Mouse (Mus musculus) midbrain, embryonic 16.5 days (tissue): ENCODE data around the gene Fbf1. TPM values are rescaled to one million over a fixed set of nuclear protein-coding genes. Genes with fewer than 3 reads are reported as not detected.

Source experiments
- ATAC-seq: fragments of 200-750 bp; cut with Nextera tagmentation; 2 replicates; pipeline ENCODE4 v1.8.0; 2017; ENCODE audit warnings: moderate TSS enrichment
- H3K27ac ChIP-seq: fragments of 300-500 bp; sonication (generic); 2 replicates; pipeline ENCODE4 v1.5.1; 2014; ENCODE audit warnings: mild to moderate bottlenecking, low read length, mixed read lengths
- H3K27me3 ChIP-seq: fragments of 300-500 bp; sonication (generic); 2 replicates; pipeline ENCODE4 v1.6.1; 2014; ENCODE audit warnings: low read depth, low read length, mixed read lengths; ENCODE audit not compliant: control insufficient read depth, insufficient read depth
- H3K36me3 ChIP-seq: fragments of 300-500 bp; sonication (generic); 2 replicates; pipeline ENCODE4 v1.6.1; 2014; ENCODE audit warnings: mild to moderate bottlenecking, low read length, moderate library complexity, mixed read lengths; ENCODE audit not compliant: control insufficient read depth, insufficient read depth
- H3K4me1 ChIP-seq: fragments of 300-500 bp; sonication (generic); 2 replicates; pipeline ENCODE4 v1.6.1; 2014; ENCODE audit warnings: mild to moderate bottlenecking, low read length, mixed read lengths; ENCODE audit not compliant: control insufficient read depth, insufficient read depth
- H3K4me2 ChIP-seq: fragments of 300-500 bp; sonication (generic); 2 replicates; pipeline ENCODE4 v1.6.1; 2014; ENCODE audit warnings: mild to moderate bottlenecking, low read length, mixed read lengths
- H3K4me3 ChIP-seq: fragments of 300-500 bp; sonication (generic); 2 replicates; pipeline ENCODE4 v1.5.1; 2014; ENCODE audit warnings: low read depth, mild to moderate bottlenecking, low read length, moderate library complexity, mixed read lengths
- H3K9ac ChIP-seq: fragments of 300-500 bp; sonication (generic); 2 replicates; pipeline ENCODE4 v1.6.1; 2014; ENCODE audit warnings: low read depth, low read length, mixed read lengths
- H3K9me3 ChIP-seq: fragments of 300-500 bp; sonication (generic); replicated peaks from 2 replicates; pipeline ENCODE4 v1.6.1; 2014; ENCODE audit warnings: mild to moderate bottlenecking, low read length, mixed read lengths; ENCODE audit not compliant: control insufficient read depth, poor library complexity, severe bottlenecking
- WGBS: fragments of 180-500 bp; shearing (Covaris S2); extraction: QIAGEN DNeasy Blood & Tissue Kit; methylation state at CpG from one replicate; pipeline ENCODE4 v1.1.7; 2014; 5-methylcytosine and 5-hydroxymethylcytosine counted together
- polyA plus RNA-seq: library from polyadenylated mRNA; unstranded; fragments of >200 nt; fragmentation: Nextera tagmentation; extraction: Ambion mirVana; gene quantifications from 2 replicates; pipeline ENCODE4 v1.2.1, GENCODE M21; 2015

The Fbf1 gene
- polyA plus RNA-seq, 1 experiment from 2014 or later: 69.4 TPM

DNA sequence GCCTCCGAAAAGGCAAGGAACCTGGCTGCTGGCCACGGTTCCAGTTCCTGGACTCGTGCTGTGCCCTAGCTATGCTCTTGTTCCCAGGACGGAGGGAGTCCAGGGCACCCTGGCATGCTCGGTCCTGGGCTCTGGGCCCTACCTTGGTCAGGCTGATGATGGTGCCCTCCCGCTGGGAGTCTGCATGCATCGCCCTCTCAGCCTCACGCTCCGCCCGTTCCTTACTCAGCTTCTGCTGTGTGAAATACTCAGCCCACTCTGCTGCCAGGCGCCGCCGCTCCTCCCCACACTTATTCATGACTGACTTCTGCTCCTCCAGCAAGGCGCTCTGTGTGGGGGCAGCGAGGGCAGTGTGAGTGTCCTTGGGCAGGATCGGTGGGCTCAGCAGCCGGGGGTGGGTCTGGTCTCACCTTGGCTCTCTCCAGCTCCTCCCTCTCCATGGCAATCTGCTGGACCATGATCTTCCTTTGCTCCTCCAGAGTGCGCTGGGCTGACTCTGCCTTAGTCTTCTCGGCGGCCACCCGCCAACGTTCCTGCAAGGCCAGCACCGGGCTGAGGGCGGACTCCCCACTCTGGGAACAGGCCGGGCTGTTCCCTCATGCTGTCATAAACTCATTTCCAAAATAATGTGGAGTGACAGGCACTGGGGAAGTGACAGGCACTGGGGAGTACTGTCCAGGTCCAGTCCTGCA, 21.5 kb downstream of the Fbf1 start:
- H3K4me3 ChIP-seq: no peak overlapping the region
- no peak overlapping the region for H3K27ac ChIP-seq
- 74% methylated on average over 25 of the region's 25 CpGs for WGBS
- no peaks in the 10 kb centered on the region for H3K9me3 ChIP-seq
- H3K4me1 ChIP-seq: no peaks in the 10 kb centered on the region
- no peak overlapping the region for H3K9ac ChIP-seq
- no peak overlapping the region for H3K4me2 ChIP-seq
- no peaks in the 10 kb centered on the region for H3K27me3 ChIP-seq
- 0 out of 2 replicates have a peak, but pooled peaks have one; percentile 12 for ATAC-seq
- peaks cover 64% of the 10 kb centered on the region for H3K36me3 ChIP-seq

DNA sequence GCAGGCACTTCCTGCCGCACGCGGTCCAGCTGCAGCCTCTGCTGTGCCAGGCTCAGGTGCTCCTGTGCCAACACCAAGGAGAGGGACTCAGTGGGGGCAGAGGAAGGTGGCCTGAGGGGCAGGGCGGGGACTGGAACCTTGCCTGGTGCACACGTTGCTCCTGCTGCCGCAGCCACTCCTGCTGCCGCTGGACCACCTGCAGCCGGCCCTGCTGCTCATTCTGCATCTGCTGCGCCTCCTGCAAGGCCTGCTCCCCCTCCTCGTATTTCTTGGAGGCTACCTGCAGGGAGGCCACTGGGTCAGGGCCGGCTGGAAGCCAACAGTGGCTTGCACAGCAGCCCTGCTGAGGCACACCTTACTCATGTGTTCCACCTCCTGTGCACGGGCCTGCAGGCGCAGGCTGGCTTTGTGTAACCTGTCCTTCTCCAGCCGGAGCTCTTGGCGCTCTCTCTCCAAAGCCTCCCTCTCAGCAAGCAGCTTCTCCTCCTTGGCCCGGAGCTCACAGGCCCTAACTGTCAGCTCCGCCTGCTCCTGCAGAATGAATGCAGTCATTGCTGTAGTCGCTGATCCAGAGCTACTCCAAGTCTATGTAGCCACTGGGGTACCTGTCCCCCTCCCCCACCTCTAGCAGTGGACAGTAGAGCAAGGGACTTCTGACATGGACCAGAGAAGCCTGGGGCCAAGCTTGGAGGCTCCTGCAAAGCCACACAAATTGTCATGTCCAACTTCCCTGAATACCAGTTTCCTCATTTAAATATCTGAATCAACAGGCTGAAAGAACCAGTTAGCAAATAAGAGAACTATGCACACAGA, 22.3 kb downstream of the Fbf1 start:
- ATAC-seq: no peak
- no peaks in the 10 kb centered on the region for H3K4me1 ChIP-seq
- H3K27me3 ChIP-seq: no peaks in the 10 kb centered on the region
- 57% methylated on average over 18 of the region's 18 CpGs for WGBS
- peaks cover 57% of the 10 kb centered on the region for H3K36me3 ChIP-seq
- H3K4me2 ChIP-seq: no peak overlapping the region
- no peak overlapping the region for H3K9ac ChIP-seq
- H3K27ac ChIP-seq: peak overlapping the region; percentile 35; the same call in 1 of the 2 replicates
- H3K4me3 ChIP-seq: no peak overlapping the region
- no peaks in the 10 kb centered on the region for H3K9me3 ChIP-seq

DNA sequence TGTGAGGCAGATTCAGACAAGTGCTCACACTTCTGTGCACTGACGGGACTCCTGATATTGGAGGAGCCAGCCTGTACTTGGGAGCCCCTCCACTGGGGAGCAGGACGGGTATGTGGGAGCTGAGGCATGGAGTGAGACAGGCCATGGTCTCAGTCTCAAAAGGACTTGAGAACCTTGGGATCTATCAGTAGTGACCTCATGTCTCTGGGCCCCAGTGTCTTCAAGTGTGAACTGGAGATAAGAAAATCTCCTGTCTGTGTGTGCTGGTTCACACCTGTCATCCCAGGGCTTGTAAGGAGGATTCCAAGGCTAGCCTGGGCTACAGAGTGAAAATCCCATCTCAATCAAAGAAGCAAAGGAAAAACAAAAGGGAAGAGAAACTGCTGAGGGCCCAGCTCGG, 24.5 kb downstream of the Fbf1 start:
- Histone ChIP-seq H3K9ac (no peak overlapping the region), H3K36me3 (peaks cover 39% of the 10 kb centered on the region), H3K4me1 (no peaks in the 10 kb centered on the region), H3K27me3 (no peaks in the 10 kb centered on the region), H3K4me2 (no peak overlapping the region), H3K27ac (no peak overlapping the region), H3K4me3 (no peak overlapping the region), H3K9me3 (no peaks in the 10 kb centered on the region)
- 81% methylated on average over 3 of the region's 3 CpGs for WGBS
- no peak for ATAC-seq

DNA sequence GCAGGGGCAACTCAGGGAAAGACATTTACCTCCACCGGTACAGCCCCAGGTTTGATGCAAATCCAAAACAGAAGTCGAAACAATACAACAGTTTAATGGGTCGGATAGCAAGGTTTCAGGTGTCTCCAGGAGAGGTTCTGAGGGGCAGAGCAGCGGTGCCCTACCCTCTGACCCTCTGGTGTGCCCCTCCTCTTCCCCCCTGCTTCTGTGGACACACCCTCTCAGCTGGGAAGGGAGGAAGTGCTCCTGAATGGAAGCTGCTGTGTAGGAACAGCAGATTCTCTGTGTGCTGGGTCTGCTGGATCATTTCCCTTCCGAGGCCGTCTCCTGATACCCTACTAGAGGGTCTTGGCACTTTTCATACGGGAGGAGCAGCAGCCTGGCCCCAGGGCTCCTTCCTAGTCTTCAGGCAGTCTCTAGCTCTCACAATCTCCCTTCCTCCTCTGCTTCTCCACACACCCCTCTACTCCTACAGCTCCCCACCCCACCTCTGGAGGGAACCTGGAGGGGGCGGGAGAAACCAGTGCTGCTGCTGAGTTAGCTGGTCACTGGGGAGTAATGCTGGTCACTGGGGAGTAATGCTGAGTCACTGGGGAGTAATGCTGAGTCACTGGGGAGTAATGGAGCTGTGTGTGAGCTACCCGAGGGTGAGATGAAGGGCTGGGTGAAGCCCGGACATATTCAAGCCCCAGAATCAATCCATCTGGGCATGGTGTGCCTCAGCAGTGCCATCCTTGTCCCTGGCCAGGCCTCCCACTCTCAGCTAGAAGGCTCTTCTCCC, 25.6 kb downstream of the Fbf1 start:
- H3K4me3 ChIP-seq: no peak overlapping the region
- H3K4me1 ChIP-seq: peaks cover 5% of the 10 kb centered on the region; the same call in 1 of the 2 replicates
- no peak overlapping the region for H3K4me2 ChIP-seq
- H3K27ac ChIP-seq: no peak overlapping the region
- H3K27me3 ChIP-seq: no peaks in the 10 kb centered on the region
- 79% methylated on average over 10 of the region's 10 CpGs for WGBS
- no peaks in the 10 kb centered on the region for H3K9me3 ChIP-seq
- H3K9ac ChIP-seq: no peak overlapping the region
- no peak for ATAC-seq
- H3K36me3 ChIP-seq: peaks cover 29% of the 10 kb centered on the region

DNA sequence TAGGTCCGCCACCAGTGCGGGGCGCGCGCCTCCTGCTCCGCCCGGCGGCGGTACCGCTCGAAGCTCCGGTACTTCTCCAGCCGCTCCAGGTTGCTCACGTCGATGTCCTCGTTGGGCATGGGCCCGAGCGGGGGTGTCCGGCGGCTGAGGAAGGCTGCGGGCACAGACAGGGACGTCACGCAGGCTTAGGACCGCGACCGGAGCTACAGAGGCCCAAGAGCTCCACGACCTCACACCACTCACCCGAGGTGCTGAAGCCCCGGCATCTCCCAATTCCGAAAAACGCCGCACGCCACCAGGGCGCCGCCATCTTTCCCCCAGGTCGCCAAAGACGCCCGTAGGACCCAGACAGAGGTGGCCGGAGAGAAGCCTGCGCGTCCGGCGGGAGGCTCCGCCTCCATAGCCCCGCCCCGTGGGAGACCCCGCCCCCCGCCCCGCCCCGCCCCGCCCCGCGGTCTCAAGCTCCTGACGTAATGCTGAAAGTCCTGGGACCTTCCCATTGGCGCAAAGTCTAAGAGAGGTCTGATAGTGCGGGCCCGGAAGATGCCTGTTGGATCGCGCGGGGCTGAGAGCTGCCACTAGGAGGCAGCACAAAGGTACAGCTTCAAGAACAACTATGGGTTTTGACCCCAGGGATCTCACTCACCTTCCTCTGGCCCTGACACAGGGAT, 29.4 kb downstream of the Fbf1 start, which contains the start of gene Mrpl38:
TSS of gene Mrpl38 (minus strand) at position 401 of the 671 bp plus-strand sequence.
- H3K4me2 ChIP-seq: peak within 1 kb of the TSS; percentile 59
- peaks cover 5% of the 10 kb centered on the region; the same call in 1 of the 2 replicates for H3K4me1 ChIP-seq
- no peaks in the 10 kb centered on the region for H3K9me3 ChIP-seq
- no peaks in the 10 kb centered on the region for H3K27me3 ChIP-seq
- H3K9ac ChIP-seq: peak within 1 kb of the TSS; percentile 77
- peak within 1 kb of the TSS; percentile 72 for H3K4me3 ChIP-seq
- peak within 1 kb of the TSS; percentile 72 for H3K27ac ChIP-seq
- WGBS: under 1% methylated on average over 60 of the region's 60 CpGs
- ATAC-seq: peak; percentile 93
- peaks cover 10% of the 10 kb centered on the region; the same call in 1 of the 2 replicates for H3K36me3 ChIP-seq

DNA sequence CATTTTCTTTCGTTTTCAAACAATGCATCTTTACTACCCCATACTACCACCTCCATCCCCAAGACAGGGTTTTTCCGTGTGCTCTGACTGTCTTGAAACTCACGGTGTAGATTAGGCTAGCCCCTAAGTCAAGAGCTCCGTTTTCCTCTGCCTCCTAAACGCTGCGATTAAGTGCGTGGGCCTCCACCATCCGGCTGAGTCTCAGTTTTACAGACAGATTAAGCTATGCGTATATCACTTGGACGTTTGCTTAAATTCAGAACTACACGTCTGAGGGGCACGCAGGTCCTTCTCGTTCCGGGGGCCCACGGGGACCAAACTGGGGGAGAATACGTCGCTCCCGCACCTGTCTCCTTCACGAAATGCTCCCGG, 29.9 kb downstream of the Fbf1 start:
- peak; percentile 19 for ATAC-seq
- Histone ChIP-seq H3K9me3 (no peaks in the 10 kb centered on the region), H3K27ac (peak overlapping the region; percentile 72), H3K36me3 (peaks cover 10% of the 10 kb centered on the region; the same call in 1 of the 2 replicates), H3K27me3 (no peaks in the 10 kb centered on the region), H3K9ac (peak overlapping the region; percentile 77), H3K4me3 (peak overlapping the region; percentile 72), H3K4me1 (peaks cover 5% of the 10 kb centered on the region; the same call in 1 of the 2 replicates), H3K4me2 (peak overlapping the region; percentile 59)
- 2% methylated on average over 20 of the region's 20 CpGs for WGBS

DNA sequence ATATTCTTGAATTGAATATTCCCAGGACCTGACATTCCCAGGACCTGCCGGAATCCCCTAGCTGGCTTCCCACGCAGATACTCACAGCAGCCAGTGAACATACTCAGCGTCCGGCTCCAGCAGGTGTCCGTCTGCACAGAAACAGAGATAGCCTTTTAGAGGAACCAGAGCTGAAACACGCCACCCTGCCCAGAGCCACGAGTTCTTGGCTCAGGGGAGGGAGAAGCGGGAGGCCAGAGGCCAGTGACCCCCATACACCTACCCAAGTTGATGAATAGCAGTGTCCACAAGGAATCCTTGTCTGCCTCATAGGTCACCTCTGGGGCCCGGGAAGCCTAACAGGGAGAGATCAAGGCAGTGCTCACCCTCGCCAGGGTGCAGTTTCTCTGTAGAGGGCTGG, 33.8 kb downstream of the Fbf1 start:
- Histone ChIP-seq H3K4me2 (no peak overlapping the region), H3K4me1 (peaks cover 16% of the 10 kb centered on the region), H3K9ac (no peak overlapping the region), H3K27ac (no peak overlapping the region), H3K27me3 (no peaks in the 10 kb centered on the region), H3K36me3 (peaks cover 11% of the 10 kb centered on the region), H3K9me3 (no peaks in the 10 kb centered on the region), H3K4me3 (no peak overlapping the region)
- WGBS: 87% methylated on average over 10 of the region's 10 CpGs
- ATAC-seq: no peak

DNA sequence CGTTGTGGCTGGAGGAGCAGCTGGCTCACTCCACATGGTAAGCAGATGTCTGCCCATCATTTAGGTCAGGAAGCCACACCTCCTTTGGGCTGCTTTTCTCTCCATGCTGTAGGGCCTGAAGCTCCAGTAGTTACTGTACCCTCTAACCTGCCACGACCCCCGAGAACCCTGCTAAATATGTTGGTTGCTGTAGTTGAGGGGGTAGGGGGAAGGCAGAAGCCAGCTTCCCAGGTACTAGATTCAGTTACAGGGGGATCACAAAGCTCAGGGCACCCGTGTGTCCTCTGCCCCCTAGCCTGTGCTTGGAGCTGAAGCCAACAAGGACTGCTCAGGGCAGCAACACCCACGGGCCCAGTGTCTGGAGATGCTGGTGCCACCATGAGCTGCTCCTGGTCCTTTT, 34.5 kb downstream of the Fbf1 start:
- Histone ChIP-seq H3K9ac (no peak overlapping the region), H3K4me3 (no peak overlapping the region), H3K4me2 (no peak overlapping the region), H3K4me1 (peaks cover 16% of the 10 kb centered on the region), H3K27me3 (no peaks in the 10 kb centered on the region), H3K9me3 (no peaks in the 10 kb centered on the region), H3K36me3 (peaks cover 11% of the 10 kb centered on the region), H3K27ac (no peak overlapping the region)
- 80% methylated on average over 5 of the region's 5 CpGs for WGBS
- no peak for ATAC-seq
